Mouse (Mus musculus) gonadal fat pad, adult 2 months (tissue): ENCODE results near the gene Fgd2. TPM values are rescaled to one million over a fixed set of nuclear protein-coding genes. Genes with fewer than 3 reads are reported as not detected.
"Not testable (repeated sequence)": the region's sequence is repeated elsewhere in the genome, so short reads cannot be mapped to it uniquely, and the experiment has no call there.

Experiments
- DNase-seq: peaks from one replicate; pipeline ENCODE4 v3.0.0-alpha.2; 2012; ENCODE audit warnings: low read depth
- polyA plus RNA-seq: library from polyadenylated mRNA; depleted of rRNA; stranded (reverse); fragments of >200 nt; gene quantifications from 2 replicates; pipeline ENCODE4 v1.2.3, GENCODE M21; 2012; rRNA removed

Fgd2 gene
- polyA plus RNA-seq: 23.3 and 32.9 TPM in 2 replicates

- DNase-seq: no peak
These were observed at the start of gene Fgd2 for GRCm38 (mm10) chr17:29360761-29361221. Gene Fgd2, plus strand, starts transcription at chr17:29360914.

- no peak for DNase-seq
These were observed 49.1 kb upstream of the Fgd2 start for GRCm38 (mm10) chr17:29311602-29312001.

- no peak for DNase-seq
These were observed 48.6 kb upstream of the Fgd2 start for GRCm38 (mm10) chr17:29312082-29312481.

GRCm38 (mm10) chr17:29313300-29313699 is 47.4 kb upstream of the Fgd2 start:
- no peak for DNase-seq

GRCm38 (mm10) chr17:29315672-29316465 is 44.8 kb upstream of the Fgd2 start:
- no peak for DNase-seq

GRCm38 (mm10) chr17:29316891-29317290 is 43.8 kb upstream of the Fgd2 start:
- DNase-seq: no peak

GRCm38 (mm10) chr17:29317380-29317779 is 43.3 kb upstream of the Fgd2 start, which contains the start of gene Pi16:
Gene Pi16, plus strand, starts transcription at chr17:29317680.
- DNase-seq: not testable (repeated sequence)

GRCm38 (mm10) chr17:29318731-29319250 is 41.9 kb upstream of the Fgd2 start:
- no peak for DNase-seq

GRCm38 (mm10) chr17:29319476-29319875 is 41.2 kb upstream of the Fgd2 start:
- DNase-seq: no peak

GRCm38 (mm10) chr17:29319881-29320639 is 40.7 kb upstream of the Fgd2 start:
- DNase-seq: no peak

GRCm38 (mm10) chr17:29321765-29322602 is 38.7 kb upstream of the Fgd2 start:
- no peak for DNase-seq

GRCm38 (mm10) chr17:29322603-29322962 is 38.1 kb upstream of the Fgd2 start:
- DNase-seq: no peak

- DNase-seq: no peak
These were observed 37.1 kb upstream of the Fgd2 start for GRCm38 (mm10) chr17:29323625-29324024.

GRCm38 (mm10) chr17:29325831-29326230 is 34.9 kb upstream of the Fgd2 start:
- no peak for DNase-seq

GRCm38 (mm10) chr17:29326531-29327529 is 33.9 kb upstream of the Fgd2 start:
- DNase-seq: no peak

- DNase-seq: no peak
These were observed 33.0 kb upstream of the Fgd2 start for GRCm38 (mm10) chr17:29327691-29328090.

GRCm38 (mm10) chr17:29330221-29330620 is 30.5 kb upstream of the Fgd2 start:
- DNase-seq: no peak

GRCm38 (mm10) chr17:29330671-29331410 is 29.9 kb upstream of the Fgd2 start:
- no peak for DNase-seq

- DNase-seq: no peak
These were observed 28.5 kb upstream of the Fgd2 start for GRCm38 (mm10) chr17:29332186-29332685.
